Mouse (Mus musculus): ENCODE measurements around the gene Lifr. TPM values are rescaled to one million over a fixed set of nuclear protein-coding genes. Genes with fewer than 3 reads are reported as not detected.

Gene Lifr
- total and polyA plus RNA-seq, 2 experiments = 134 to 431 TPM

DNA sequence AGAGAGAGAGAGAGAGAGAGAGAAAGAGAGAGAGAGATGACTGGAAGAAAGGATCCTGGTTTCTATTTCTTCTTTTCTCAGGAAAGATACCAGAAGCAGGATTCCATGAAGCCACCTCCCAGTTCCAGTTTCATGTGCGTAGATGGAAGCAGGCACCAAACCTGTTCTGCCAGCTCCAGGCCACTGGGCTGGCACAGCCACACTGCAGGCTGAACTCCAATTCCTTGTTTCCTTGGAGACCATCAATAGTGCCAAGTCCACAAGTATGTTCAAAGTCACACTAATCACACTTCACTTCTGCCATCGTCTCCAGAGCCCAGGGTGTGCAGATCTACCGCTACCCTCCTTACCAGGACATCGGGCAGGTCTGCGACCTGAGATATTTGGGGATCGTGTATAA lies 15.2 kb upstream of the Lifr start:
- peak; percentile 36 for DNase-seq (ENCODE audit: extremely low read depth, low read depth, low spot score)

DNA sequence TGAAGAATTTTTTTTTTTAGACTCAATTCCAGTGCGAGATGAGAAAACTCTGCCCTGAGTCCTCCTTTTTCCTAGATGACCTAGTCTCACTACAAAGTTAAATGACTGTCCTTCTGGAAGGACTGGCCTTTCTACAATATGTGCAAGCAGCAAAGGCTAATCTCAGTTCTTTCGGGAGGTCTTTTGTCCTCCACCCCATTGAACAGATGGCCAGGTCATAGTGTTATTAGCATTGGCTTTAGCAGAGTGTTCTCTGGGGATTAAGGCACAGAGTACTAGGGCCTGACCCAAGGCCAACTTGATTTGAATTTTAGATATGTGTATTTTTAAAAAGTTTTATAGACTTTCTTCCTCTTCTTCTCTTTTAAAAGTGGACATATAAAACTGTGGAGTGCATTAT lies 12.1 kb upstream of the Lifr start:
- DNase-seq (ENCODE audit: extremely low read depth, low read depth, low spot score) = no peak
- no peaks in the 10 kb centered on the region for H3K27me3 ChIP-seq (ENCODE audit: control insufficient read depth, insufficient read depth, low read length)
- WGBS = 69% methylated on average over 2 of the region's 2 CpGs
- no peak overlapping the region for H3K4me3 ChIP-seq (ENCODE audit: insufficient read depth, low read depth, low read length)
- H3K9ac ChIP-seq (ENCODE audit: low read depth, low read length) = no peak overlapping the region
- H3K4me1 ChIP-seq (ENCODE audit: control insufficient read depth, insufficient read depth, low read length) = peaks cover 2% of the 10 kb centered on the region; the same call in 1 of the 2 replicates
- TF ChIP-seq CTCF (IDR thresholded peaks at IDR 0.05; ENCODE audit: low read depth, low read length) = no peak
- no peak for TF ChIP-seq POLR2A (IDR thresholded peaks at IDR 0.05; ENCODE audit: extremely low read depth, insufficient read depth, low read length)
- no peak overlapping the region for H3K27ac ChIP-seq (replicated peaks; ENCODE audit: insufficient read depth, low read depth, low read length)
- no peaks in the 10 kb centered on the region for H3K79me2 ChIP-seq (ENCODE audit: control insufficient read depth, insufficient read depth, low read length)
- H3K36me3 ChIP-seq (ENCODE audit: control insufficient read depth, insufficient read depth, low read length) = no peaks in the 10 kb centered on the region

More for the DNA sequence above, 15.2 kb upstream of the Lifr start:
- no peaks in the 10 kb centered on the region for H3K79me2 ChIP-seq (ENCODE audit: control insufficient read depth, insufficient read depth, low read length)
- no peaks in the 10 kb centered on the region for H3K27me3 ChIP-seq (ENCODE audit: control insufficient read depth, insufficient read depth, low read length)
- H3K4me1 ChIP-seq (ENCODE audit: control insufficient read depth, insufficient read depth, low read length) = peaks cover 6% of the 10 kb centered on the region; the same call in 1 of the 2 replicates
- TF ChIP-seq CTCF (IDR thresholded peaks at IDR 0.05; ENCODE audit: low read depth, low read length) (no peak), POLR2A (IDR thresholded peaks at IDR 0.05; ENCODE audit: extremely low read depth, insufficient read depth, low read length) (no peak)
- no peak overlapping the region for H3K4me3 ChIP-seq (ENCODE audit: insufficient read depth, low read depth, low read length)
- WGBS = 70% methylated on average over 6 of the region's 6 CpGs
- H3K27ac ChIP-seq (replicated peaks; ENCODE audit: insufficient read depth, low read depth, low read length) = no peak overlapping the region
- no peaks in the 10 kb centered on the region for H3K36me3 ChIP-seq (ENCODE audit: control insufficient read depth, insufficient read depth, low read length)
- H3K9ac ChIP-seq (ENCODE audit: low read depth, low read length) = no peak overlapping the region

DNA sequence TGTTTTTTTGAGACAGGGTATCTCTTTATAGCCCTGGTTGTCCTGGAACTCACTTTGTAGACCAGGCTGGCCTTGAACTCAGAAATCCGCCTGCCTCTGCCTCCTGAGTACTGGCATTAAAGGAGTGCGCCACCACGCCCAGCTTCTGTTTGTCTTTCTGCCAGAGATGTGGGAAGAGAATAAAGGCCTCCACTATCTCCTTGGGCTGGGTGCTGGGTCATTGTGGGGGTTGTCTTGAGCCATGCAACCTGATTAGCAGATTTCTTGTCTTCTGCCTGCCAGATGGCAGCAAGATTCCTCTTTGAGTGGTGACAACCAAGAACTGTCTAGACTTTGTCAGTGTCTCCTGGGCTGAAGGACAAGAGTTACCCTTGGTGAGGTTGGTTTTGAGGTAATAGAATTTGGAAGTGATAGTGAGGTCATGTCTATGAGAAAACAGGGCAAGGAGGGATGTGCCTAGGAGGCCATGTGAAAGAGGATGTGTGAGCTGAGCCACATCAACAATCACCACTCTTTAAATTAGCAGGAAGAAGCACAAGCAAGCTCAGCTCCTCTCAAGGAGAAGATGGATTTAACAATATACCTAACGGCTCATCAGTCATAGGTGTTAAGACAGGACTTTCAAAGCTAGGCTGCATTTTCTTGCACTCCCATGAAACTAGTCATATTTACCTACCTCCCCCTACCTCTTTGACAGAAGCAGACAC lies 10.6 kb upstream of the Lifr start:
- WGBS = 96% methylated on average over 4 of the region's 4 CpGs
- Histone ChIP-seq H3K9ac (ENCODE audit: low read depth, low read length) (no peak overlapping the region), H3K4me1 (ENCODE audit: control insufficient read depth, insufficient read depth, low read length) (no peaks in the 10 kb centered on the region; the same call in 1 of the 2 replicates), H3K4me3 (ENCODE audit: insufficient read depth, low read depth, low read length) (no peak overlapping the region), H3K27me3 (ENCODE audit: control insufficient read depth, insufficient read depth, low read length) (no peaks in the 10 kb centered on the region), H3K36me3 (ENCODE audit: control insufficient read depth, insufficient read depth, low read length) (no peaks in the 10 kb centered on the region), H3K27ac (replicated peaks; ENCODE audit: insufficient read depth, low read depth, low read length) (no peak overlapping the region), H3K79me2 (ENCODE audit: control insufficient read depth, insufficient read depth, low read length) (no peaks in the 10 kb centered on the region)
- TF ChIP-seq POLR2A (IDR thresholded peaks at IDR 0.05; ENCODE audit: extremely low read depth, insufficient read depth, low read length) (no peak), CTCF (IDR thresholded peaks at IDR 0.05; ENCODE audit: low read depth, low read length) (no peak)
- DNase-seq (ENCODE audit: extremely low read depth, low read depth, low spot score) = no peak

DNA sequence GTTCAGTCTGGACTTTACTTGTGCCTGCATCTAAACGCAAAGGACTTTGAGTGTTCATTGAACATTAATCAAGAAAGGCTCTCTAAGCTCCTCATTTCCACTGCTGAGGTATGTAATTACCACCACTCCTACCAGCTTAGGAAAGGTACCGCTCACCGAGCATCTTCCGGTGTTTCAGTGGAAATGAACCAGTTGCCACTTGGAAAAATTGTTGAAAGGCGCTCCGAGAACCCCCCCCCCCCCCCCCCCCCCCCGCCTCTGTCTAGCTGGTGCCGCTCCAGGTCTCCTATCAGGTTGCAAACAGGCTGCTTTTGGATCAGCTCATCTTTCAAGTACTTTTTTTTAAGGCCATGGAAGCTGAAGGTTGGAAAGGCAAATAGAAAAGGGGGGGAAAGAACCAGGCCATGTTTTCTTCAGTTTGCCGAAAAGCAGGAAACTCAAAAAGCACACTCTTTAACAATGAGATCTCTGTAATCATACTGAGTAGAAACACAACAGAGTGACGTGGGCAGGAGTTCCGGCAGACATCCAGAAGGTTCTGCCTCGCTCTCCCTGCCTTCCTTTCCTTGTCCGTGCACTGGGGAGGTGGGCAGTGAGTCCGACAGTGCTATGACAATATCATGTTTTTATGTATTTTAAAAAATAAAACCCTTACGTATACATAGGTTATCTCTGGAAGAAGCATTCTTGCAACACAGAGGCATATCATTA lies 9.3 kb upstream of the Lifr start:
- no peak for DNase-seq (ENCODE audit: extremely low read depth, low read depth, low spot score)
- no peaks in the 10 kb centered on the region for H3K27me3 ChIP-seq (ENCODE audit: control insufficient read depth, insufficient read depth, low read length)
- no peak overlapping the region for H3K9ac ChIP-seq (ENCODE audit: low read depth, low read length)
- no peaks in the 10 kb centered on the region for H3K36me3 ChIP-seq (ENCODE audit: control insufficient read depth, insufficient read depth, low read length)
- no peaks in the 10 kb centered on the region; the same call in 1 of the 2 replicates for H3K4me1 ChIP-seq (ENCODE audit: control insufficient read depth, insufficient read depth, low read length)
- H3K27ac ChIP-seq (replicated peaks; ENCODE audit: insufficient read depth, low read depth, low read length) = no peak overlapping the region
- 65% methylated on average over 15 of the region's 15 CpGs for WGBS
- no peaks in the 10 kb centered on the region for H3K79me2 ChIP-seq (ENCODE audit: control insufficient read depth, insufficient read depth, low read length)
- no peak overlapping the region for H3K4me3 ChIP-seq (ENCODE audit: insufficient read depth, low read depth, low read length)
- TF ChIP-seq CTCF (IDR thresholded peaks at IDR 0.05; ENCODE audit: low read depth, low read length) = no peak
- no peak for TF ChIP-seq POLR2A (IDR thresholded peaks at IDR 0.05; ENCODE audit: extremely low read depth, insufficient read depth, low read length)

DNA sequence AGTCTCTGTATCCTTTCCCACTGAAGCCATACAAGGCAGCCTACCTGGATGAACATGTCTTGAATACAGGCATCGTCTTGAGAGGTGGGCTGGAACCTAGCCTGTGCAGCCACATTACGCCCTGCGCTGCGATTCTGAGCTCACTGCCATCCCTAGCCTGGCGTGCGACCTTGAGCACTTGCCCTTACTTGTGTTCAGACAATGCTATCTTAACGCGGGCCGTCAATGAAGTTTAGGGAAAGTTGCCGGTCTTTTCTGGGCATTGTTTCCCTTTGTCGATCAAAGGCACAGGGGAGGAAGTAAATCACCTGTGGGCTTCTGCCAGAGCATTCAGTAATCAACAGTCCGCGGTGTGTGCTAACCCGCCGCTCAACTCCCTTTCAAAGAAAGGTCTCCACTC lies 8.6 kb upstream of the Lifr start:
- Histone ChIP-seq H3K27me3 (ENCODE audit: control insufficient read depth, insufficient read depth, low read length) (no peaks in the 10 kb centered on the region), H3K79me2 (ENCODE audit: control insufficient read depth, insufficient read depth, low read length) (no peaks in the 10 kb centered on the region), H3K36me3 (ENCODE audit: control insufficient read depth, insufficient read depth, low read length) (no peaks in the 10 kb centered on the region), H3K27ac (replicated peaks; ENCODE audit: insufficient read depth, low read depth, low read length) (no peak overlapping the region), H3K4me3 (ENCODE audit: insufficient read depth, low read depth, low read length) (no peak overlapping the region), H3K9ac (ENCODE audit: low read depth, low read length) (no peak overlapping the region), H3K4me1 (ENCODE audit: control insufficient read depth, insufficient read depth, low read length) (no peaks in the 10 kb centered on the region; the same call in 1 of the 2 replicates)
- DNase-seq (ENCODE audit: extremely low read depth, low read depth, low spot score) = no peak
- TF ChIP-seq POLR2A (IDR thresholded peaks at IDR 0.05; ENCODE audit: extremely low read depth, insufficient read depth, low read length) (no peak), CTCF (IDR thresholded peaks at IDR 0.05; ENCODE audit: low read depth, low read length) (no peak)
- WGBS = 41% methylated on average over 15 of the region's 15 CpGs

DNA sequence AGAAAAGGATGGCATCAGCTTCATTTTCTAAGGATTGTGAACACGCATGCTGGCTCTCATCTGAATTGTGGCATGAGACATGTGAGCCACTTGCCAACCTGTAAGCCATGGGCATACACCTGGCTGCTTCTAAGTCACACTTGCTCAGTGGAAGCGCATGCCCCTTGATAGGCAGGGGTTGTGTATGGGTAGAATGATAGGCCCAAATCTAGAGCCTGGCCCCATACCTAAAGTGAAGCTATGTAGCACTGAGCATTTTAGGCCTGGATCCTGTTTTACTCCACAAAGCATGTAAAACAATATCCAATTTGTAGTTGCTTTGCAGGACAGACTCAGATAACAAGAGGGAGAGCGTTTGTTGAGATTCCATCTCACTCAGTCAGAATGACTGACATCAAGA lies 7.5 kb upstream of the Lifr start:
- Histone ChIP-seq H3K79me2 (ENCODE audit: control insufficient read depth, insufficient read depth, low read length) (no peaks in the 10 kb centered on the region), H3K27me3 (ENCODE audit: control insufficient read depth, insufficient read depth, low read length) (no peaks in the 10 kb centered on the region), H3K9ac (ENCODE audit: low read depth, low read length) (no peak overlapping the region), H3K27ac (replicated peaks; ENCODE audit: insufficient read depth, low read depth, low read length) (no peak overlapping the region), H3K4me1 (ENCODE audit: control insufficient read depth, insufficient read depth, low read length) (no peaks in the 10 kb centered on the region; the same call in none of the 2 replicates), H3K36me3 (ENCODE audit: control insufficient read depth, insufficient read depth, low read length) (no peaks in the 10 kb centered on the region), H3K4me3 (ENCODE audit: insufficient read depth, low read depth, low read length) (no peak overlapping the region)
- 98% methylated on average over 3 of the region's 3 CpGs for WGBS
- no peak for DNase-seq (ENCODE audit: extremely low read depth, low read depth, low spot score)
- no peak for TF ChIP-seq CTCF (IDR thresholded peaks at IDR 0.05; ENCODE audit: low read depth, low read length)
- TF ChIP-seq POLR2A (IDR thresholded peaks at IDR 0.05; ENCODE audit: extremely low read depth, insufficient read depth, low read length) = no peak
